Comparison of ENCODE assay signal across 28 mouse cellular contexts in the genomic region with DNA sequence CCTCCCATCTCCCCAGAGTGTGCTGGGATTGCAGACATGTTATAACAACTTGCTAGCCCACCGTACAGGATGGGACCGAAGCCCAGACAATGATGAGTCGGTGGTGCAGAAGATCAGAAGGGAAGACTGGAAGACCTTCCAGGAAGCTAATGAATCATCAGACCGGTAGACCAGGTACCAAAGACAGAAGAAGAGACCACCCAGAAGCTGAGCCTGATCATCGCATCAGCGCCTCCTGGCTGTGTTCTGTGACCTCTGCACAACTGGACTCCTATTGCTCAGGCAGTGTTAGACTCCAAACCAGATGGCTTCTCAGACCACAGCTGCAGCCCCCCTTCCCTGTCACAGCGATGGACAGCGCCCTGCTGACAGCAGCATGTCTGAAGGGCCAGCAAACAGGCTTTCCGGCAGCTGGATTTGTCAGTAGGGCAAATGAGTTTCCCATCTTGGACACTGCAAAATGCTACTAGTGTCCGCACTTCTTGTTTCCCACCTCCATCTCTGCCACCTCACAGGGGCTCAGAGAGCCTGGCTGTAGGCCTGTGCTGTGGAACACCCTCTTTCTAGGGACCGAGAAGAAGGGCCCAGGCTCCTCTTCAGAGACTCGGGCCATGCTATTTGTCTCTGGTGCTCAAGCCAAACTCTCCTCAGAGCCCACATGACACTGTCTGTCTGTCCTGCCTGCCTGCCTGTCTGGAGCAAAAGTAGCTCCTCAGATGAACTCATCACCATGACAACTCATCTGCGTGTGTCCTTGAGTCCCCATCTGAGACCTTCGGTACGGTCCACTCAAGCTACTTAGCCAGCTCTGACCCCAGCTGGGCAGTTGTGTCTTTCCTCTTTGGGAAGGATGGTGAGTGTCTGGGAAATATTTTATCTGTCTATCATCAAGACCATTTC. TPM values are rescaled to one million over a fixed set of nuclear protein-coding genes. Genes with fewer than 3 reads are reported as not detected.
DNase-seq lines count a peak whose midpoint lies in the region; ATAC-seq lines count a peak whose summit lies in the region.
"Had no signal": no experiment of that assay in that cellular context is flagged by ENCODE, and none has a peak within 500 bp of the region (broad histone marks: within the 10 kb centered on the region; RNA-seq: fewer than 3 reads in every experiment).

No protein-coding gene starts in this region.

- H3K4me2 ChIP-seq in hindbrain, embryonic 11.5 days (replicated peaks; ENCODE audit: low read depth, low read length): no peak overlapping the region
- H3K4me2 ChIP-seq in limb, embryonic 12.5 days: no peak overlapping the region
- H3K4me2 ChIP-seq: embryonic facial prominence, embryonic 12.5 days; hindbrain, embryonic 12.5 days; limb, embryonic 13.5 days; liver, embryonic 11.5 days; lung, embryonic 15.5 days; midbrain, embryonic 13.5 days; stomach, embryonic 15.5 days had no signal

- peaks cover 8% of the 10 kb centered on the region for H3K4me1 ChIP-seq in hindbrain, embryonic 10.5 days (replicated peaks)
- H3K4me1 ChIP-seq in hindbrain, embryonic 11.5 days (replicated peaks; ENCODE audit: control insufficient read depth, insufficient read depth, low read length): no peaks in the 10 kb centered on the region
- H3K4me1 ChIP-seq in limb, embryonic 12.5 days (replicated peaks): 0 out of 2 replicates have a peak, but pooled peaks cover 4% of the 10 kb centered on the region
- H3K4me1 ChIP-seq: embryonic facial prominence, embryonic 12.5 days; hindbrain, embryonic 12.5 days; limb, embryonic 13.5 days; lung, embryonic 15.5 days; midbrain, embryonic 13.5 days; stomach, embryonic 15.5 days had no signal

- H3K27ac ChIP-seq in hindbrain, embryonic 10.5 days: no peak overlapping the region
- H3K27ac ChIP-seq in hindbrain, embryonic 11.5 days (ENCODE audit: low read depth, low read length): no peak overlapping the region
- no peak overlapping the region for H3K27ac ChIP-seq in limb, embryonic 12.5 days
- H3K27ac ChIP-seq: embryonic facial prominence, embryonic 12.5 days; hindbrain, embryonic 12.5 days; layer of hippocampus, adult 2 months; limb, embryonic 13.5 days; lung, embryonic 15.5 days; midbrain, embryonic 13.5 days; stomach, embryonic 15.5 days had no signal

- peak; percentile 29 for DNase-seq in hindbrain, embryonic 10.5 days (ENCODE audit: low spot score)
- DNase-seq in hindbrain, embryonic 11.5 days (ENCODE audit: low spot score): no peak
- DNase-seq in embryo, embryonic 10.5 days (ENCODE audit: low spot score): peak; percentile 46
- peak; percentile 42 for DNase-seq in embryo, embryonic 11 days
- no peak for DNase-seq in left cerebral cortex, adult 11 months (ENCODE audit: low spot score)
- DNase-seq: adrenal gland, postnatal 36 days; B cell, adult 2 months; cerebellum, adult 2 months; cerebellum, postnatal 36 days; forebrain, postnatal 0 days; heart, postnatal 14 days; kidney, adult 11 months; kidney, postnatal 36 days; right cerebral cortex, postnatal 25 days had no signal

- no peaks in the 10 kb centered on the region for H3K27me3 ChIP-seq in hindbrain, embryonic 10.5 days (ENCODE audit: insufficient read depth, poor library complexity, severe bottlenecking)
- no peaks in the 10 kb centered on the region for H3K27me3 ChIP-seq in hindbrain, embryonic 11.5 days (ENCODE audit: control insufficient read depth, insufficient read depth, low read length)
- H3K27me3 ChIP-seq in limb, embryonic 12.5 days: 0 out of 2 replicates have a peak, but pooled peaks cover 4% of the 10 kb centered on the region
- H3K27me3 ChIP-seq: hindbrain, embryonic 12.5 days; limb, embryonic 13.5 days; lung, embryonic 15.5 days; midbrain, embryonic 13.5 days; stomach, embryonic 15.5 days had no signal

- H3K9ac ChIP-seq in hindbrain, embryonic 11.5 days (ENCODE audit: low read depth, low read length): no peak overlapping the region
- H3K9ac ChIP-seq in limb, embryonic 12.5 days (replicated peaks): no peak overlapping the region
- H3K9ac ChIP-seq: embryonic facial prominence, embryonic 12.5 days; forebrain, postnatal 0 days; hindbrain, embryonic 12.5 days; limb, embryonic 13.5 days; lung, embryonic 15.5 days; midbrain, embryonic 13.5 days; stomach, embryonic 15.5 days had no signal

- no peak for ATAC-seq in hindbrain, embryonic 11.5 days (ENCODE audit: low FRiP score)
- ATAC-seq in limb, embryonic 12.5 days (ENCODE audit: insufficient number of reproducible peaks, insufficient read depth, low FRiP score, low TSS enrichment, low read depth): 0 out of 2 replicates have a peak, but pooled peaks have one; percentile 56
- ATAC-seq: midbrain, embryonic 13.5 days had no signal

- H3K36me3 ChIP-seq in hindbrain, embryonic 10.5 days: no peaks in the 10 kb centered on the region
- H3K36me3 ChIP-seq in hindbrain, embryonic 11.5 days (ENCODE audit: control insufficient read depth, insufficient read depth, low read length): no peaks in the 10 kb centered on the region
- H3K36me3 ChIP-seq in limb, embryonic 12.5 days: no peaks in the 10 kb centered on the region
- H3K36me3 ChIP-seq: embryonic facial prominence, embryonic 12.5 days; hindbrain, embryonic 12.5 days; limb, embryonic 13.5 days; lung, embryonic 15.5 days; midbrain, embryonic 13.5 days; stomach, embryonic 15.5 days had no signal

- H3K9me3 ChIP-seq in hindbrain, embryonic 10.5 days: no peaks in the 10 kb centered on the region
- H3K9me3 ChIP-seq in hindbrain, embryonic 11.5 days (ENCODE audit: control insufficient read depth, low read length): no peaks in the 10 kb centered on the region
- no peaks in the 10 kb centered on the region for H3K9me3 ChIP-seq in limb, embryonic 12.5 days
- H3K9me3 ChIP-seq: embryonic facial prominence, embryonic 12.5 days; hindbrain, embryonic 12.5 days; limb, embryonic 13.5 days; lung, embryonic 15.5 days; midbrain, embryonic 13.5 days; stomach, embryonic 15.5 days had no signal

- WGBS in hindbrain, embryonic 10.5 days: 73% methylated on average over 15 of the region's 15 CpGs
- 74% methylated on average over 15 of the region's 15 CpGs for WGBS in hindbrain, embryonic 11.5 days
- WGBS in limb, embryonic 12.5 days: 70% methylated on average over 15 of the region's 15 CpGs

- no peak overlapping the region for H3K4me3 ChIP-seq in hindbrain, embryonic 10.5 days
- H3K4me3 ChIP-seq in hindbrain, embryonic 11.5 days (ENCODE audit: low read depth, low read length): no peak overlapping the region
- H3K4me3 ChIP-seq in limb, embryonic 12.5 days (replicated peaks): no peak overlapping the region
- H3K4me3 ChIP-seq: embryonic facial prominence, embryonic 12.5 days; hindbrain, embryonic 12.5 days; layer of hippocampus, adult 2 months; limb, embryonic 13.5 days; lung, embryonic 15.5 days; midbrain, embryonic 13.5 days; stomach, embryonic 15.5 days had no signal

RNA-seq across cellular contexts. Expression of a gene that starts 37.6 kb away (rescaled TPM):
- polyA plus RNA-seq in hindbrain, embryonic 10.5 days (2016; fragmentation: Nextera tagmentation; extraction: Ambion mirVana): not detected in 2 replicates
- not detected in 2 replicates for polyA plus RNA-seq in hindbrain, embryonic 11.5 days (2014; fragmentation: Nextera tagmentation; extraction: Ambion mirVana)
- polyA plus RNA-seq in limb, embryonic 12.5 days (2016; fragmentation: Nextera tagmentation; extraction: Ambion mirVana): not detected in 2 replicates
- polyA plus RNA-seq: cerebellum, adult 2 months; embryonic facial prominence, embryonic 12.5 days; forebrain, embryonic 11.5 days; heart, embryonic 14.5 days; hindbrain, embryonic 12.5 days; kidney, embryonic 16.5 days; limb, embryonic 13.5 days; liver, embryonic 11.5 days; liver, embryonic 16.5 days; lung, embryonic 15.5 days; midbrain, embryonic 13.5 days; neural tube, embryonic 11.5 days; stomach, embryonic 15.5 days had no signal

Comparison
In these comparisons a context has a peak if more than half of its experiments do, and no peak if none do; other contexts are left out.
1. DNase-seq: peak in hindbrain, embryonic 10.5 days (single experiment), embryo, embryonic 10.5 days (single experiment) and embryo, embryonic 11 days (single experiment); none in hindbrain, embryonic 11.5 days (single experiment) and left cerebral cortex, adult 11 months (single experiment).